Mouse (Mus musculus) stomach, embryonic 14.5 days (tissue): ENCODE measurements around the gene Map1b. TPM values are rescaled to one million over a fixed set of nuclear protein-coding genes. Genes with fewer than 3 reads are reported as not detected.

Experiments used
- ATAC-seq: fragments of 200-750 bp; cut with Nextera tagmentation; 2 replicates; pipeline ENCODE4 v1.8.0; 2017; ENCODE audit warnings: low read depth, moderate TSS enrichment; ENCODE audit not compliant: insufficient number of reproducible peaks, insufficient read depth, low FRiP score
- H3K27ac ChIP-seq: fragments of 300-500 bp; sonication (generic); 2 replicates; pipeline ENCODE4 v1.5.1; 2014; ENCODE audit warnings: mild to moderate bottlenecking, low read length, moderate library complexity, mixed read lengths
- H3K27me3 ChIP-seq: fragments of 300-500 bp; sonication (generic); 2 replicates; pipeline ENCODE4 v1.6.1; 2014; ENCODE audit warnings: low read length, control low read depth, mixed read lengths; ENCODE audit not compliant: control insufficient read depth, insufficient read depth
- H3K36me3 ChIP-seq: fragments of 300-500 bp; sonication (generic); 2 replicates; pipeline ENCODE4 v1.6.1; 2014; ENCODE audit warnings: mild to moderate bottlenecking, control low read depth, low read length, moderate library complexity, mixed read lengths; ENCODE audit not compliant: control insufficient read depth, insufficient read depth
- H3K4me1 ChIP-seq: fragments of 300-500 bp; sonication (generic); 2 replicates; pipeline ENCODE4 v1.6.1; 2014; ENCODE audit warnings: low read length, control low read depth, mixed read lengths; ENCODE audit not compliant: control insufficient read depth, insufficient read depth
- H3K4me2 ChIP-seq: fragments of 300-500 bp; sonication (generic); replicated peaks from 2 replicates; pipeline ENCODE4 v1.6.1; 2014; ENCODE audit warnings: low read depth, low read length, control low read depth
- H3K4me3 ChIP-seq: fragments of 300-500 bp; sonication (generic); 2 replicates; pipeline ENCODE4 v1.5.1; 2014; ENCODE audit warnings: low read depth, low read length, control low read depth
- H3K9ac ChIP-seq: fragments of 300-500 bp; sonication (generic); replicated peaks from 2 replicates; pipeline ENCODE4 v1.6.1; 2014; ENCODE audit warnings: low read depth, mild to moderate bottlenecking, control low read depth, low read length, moderate library complexity, mixed read lengths
- H3K9me3 ChIP-seq: fragments of 300-500 bp; sonication (generic); 2 replicates; pipeline ENCODE4 v1.6.1; 2016; ENCODE audit warnings: low read depth, low read length, control low read depth; ENCODE audit not compliant: control insufficient read depth
- WGBS: fragments of 180-500 bp; shearing (Covaris S2); extraction: QIAGEN DNeasy Blood & Tissue Kit; methylation state at CpG from one replicate; pipeline ENCODE4 v1.1.7; 2014; 5-methylcytosine and 5-hydroxymethylcytosine counted together
- polyA plus RNA-seq: library from polyadenylated mRNA; unstranded; fragments of >200 nt; fragmentation: Nextera tagmentation; extraction: Ambion mirVana; gene quantifications from 2 replicates; pipeline ENCODE4 v1.2.1, GENCODE M21; 2014

Gene Map1b
- polyA plus RNA-seq, 1 experiment from 2014 or later = 244 TPM

GRCm38 (mm10) chr13:99492619-99493303 is 23.6 kb downstream of the Map1b start:
- no peaks in the 10 kb centered on the region for H3K36me3 ChIP-seq
- H3K9me3 ChIP-seq = no peaks in the 10 kb centered on the region
- ATAC-seq = peak; percentile 33; the same call in 1 of the 2 replicates
- H3K27ac ChIP-seq = 0 out of 2 replicates have a peak overlapping the region, but pooled peaks have one; percentile 15
- 55% methylated on average over 7 of the region's 7 CpGs for WGBS
- H3K9ac ChIP-seq = no peak overlapping the region
- no peaks in the 10 kb centered on the region for H3K27me3 ChIP-seq
- no peak overlapping the region for H3K4me3 ChIP-seq
- peaks cover 7% of the 10 kb centered on the region; the same call in 1 of the 2 replicates for H3K4me1 ChIP-seq
- H3K4me2 ChIP-seq = no peak overlapping the region

DNA sequence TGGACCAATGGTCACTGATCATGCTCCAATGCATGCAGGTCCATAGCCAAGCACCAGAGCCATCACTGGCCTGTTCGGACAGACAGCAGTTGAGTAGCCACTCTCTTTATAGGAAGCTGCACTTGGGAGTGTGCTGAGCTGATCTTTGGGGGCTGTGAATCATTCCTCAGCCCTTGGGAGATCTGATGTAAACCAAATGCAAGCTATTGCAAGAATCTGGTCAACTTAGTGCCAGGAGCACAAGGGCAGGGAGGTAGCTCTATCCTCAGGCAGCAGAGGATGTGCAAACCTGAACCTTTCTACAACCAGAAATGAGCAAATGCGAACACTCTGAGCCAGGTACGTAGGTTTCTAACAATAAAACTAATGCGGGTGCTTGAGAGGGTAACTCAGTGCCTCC is 26.3 kb downstream of the Map1b start:
- Histone ChIP-seq H3K4me2 (no peak overlapping the region), H3K9ac (no peak overlapping the region), H3K4me3 (no peak overlapping the region), H3K36me3 (no peaks in the 10 kb centered on the region), H3K4me1 (peaks cover 13% of the 10 kb centered on the region), H3K9me3 (no peaks in the 10 kb centered on the region), H3K27ac (no peak overlapping the region), H3K27me3 (no peaks in the 10 kb centered on the region)
- ATAC-seq = no peak
- 98% methylated on average over 4 of the region's 4 CpGs for WGBS

DNA sequence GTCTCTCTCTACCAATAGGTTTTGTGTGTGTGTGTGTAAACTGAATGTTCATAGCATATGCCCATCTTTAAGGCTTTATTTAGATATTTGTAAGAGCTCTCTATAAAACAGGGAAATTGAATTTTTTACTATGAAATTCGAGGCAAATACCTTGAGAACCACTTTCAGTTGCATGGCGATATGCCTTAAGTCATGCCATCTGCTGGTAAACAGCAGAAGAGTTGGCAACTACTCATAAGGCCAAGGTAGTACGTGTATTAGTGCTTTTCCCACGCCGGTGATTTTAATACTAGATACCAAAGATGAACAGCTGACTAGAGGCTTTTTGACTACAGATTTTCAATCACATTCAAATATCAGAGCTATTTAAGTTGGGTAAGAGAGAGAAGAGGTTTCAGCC is 27.2 kb downstream of the Map1b start:
- 94% methylated on average over 5 of the region's 5 CpGs for WGBS
- Histone ChIP-seq H3K9ac (no peak overlapping the region), H3K36me3 (no peaks in the 10 kb centered on the region), H3K27me3 (no peaks in the 10 kb centered on the region), H3K4me3 (no peak overlapping the region), H3K9me3 (no peaks in the 10 kb centered on the region), H3K4me2 (no peak overlapping the region), H3K27ac (no peak overlapping the region), H3K4me1 (peaks cover 16% of the 10 kb centered on the region)
- ATAC-seq = no peak

- H3K27me3 ChIP-seq = no peaks in the 10 kb centered on the region
- H3K4me2 ChIP-seq = no peak overlapping the region
- 96% methylated on average over 9 of the region's 9 CpGs for WGBS
- no peak overlapping the region for H3K9ac ChIP-seq
- ATAC-seq = no peak
- no peaks in the 10 kb centered on the region for H3K36me3 ChIP-seq
- peaks cover 13% of the 10 kb centered on the region for H3K4me1 ChIP-seq
- 0 out of 2 replicates have a peak overlapping the region, but pooled peaks have one; percentile 15 for H3K27ac ChIP-seq
- no peaks in the 10 kb centered on the region for H3K9me3 ChIP-seq
- H3K4me3 ChIP-seq = no peak overlapping the region
Measured at GRCm38 (mm10) chr13:99485861-99486260, 30.5 kb downstream of the Map1b start.

- no peak overlapping the region for H3K4me2 ChIP-seq
- H3K27ac ChIP-seq = 0 out of 2 replicates have a peak overlapping the region, but pooled peaks have one; percentile 15
- 61% methylated on average over 7 of the region's 7 CpGs for WGBS
- no peaks in the 10 kb centered on the region for H3K9me3 ChIP-seq
- no peaks in the 10 kb centered on the region for H3K36me3 ChIP-seq
- H3K4me3 ChIP-seq = no peak overlapping the region
- H3K9ac ChIP-seq = no peak overlapping the region
- peak; percentile 14; the same call in 1 of the 2 replicates for ATAC-seq
- no peaks in the 10 kb centered on the region for H3K27me3 ChIP-seq
- peaks cover 13% of the 10 kb centered on the region for H3K4me1 ChIP-seq
Measured at GRCm38 (mm10) chr13:99485331-99485733, 31.0 kb downstream of the Map1b start.

GRCm38 (mm10) chr13:99484905-99485304 is 31.4 kb downstream of the Map1b start:
- Histone ChIP-seq H3K27me3 (no peaks in the 10 kb centered on the region), H3K9me3 (no peaks in the 10 kb centered on the region), H3K4me2 (no peak overlapping the region), H3K9ac (no peak overlapping the region), H3K36me3 (no peaks in the 10 kb centered on the region), H3K4me3 (no peak overlapping the region), H3K4me1 (peaks cover 13% of the 10 kb centered on the region), H3K27ac (no peak overlapping the region)
- peak; percentile 18; the same call in 1 of the 2 replicates for ATAC-seq
- 69% methylated on average over 10 of the region's 10 CpGs for WGBS

GRCm38 (mm10) chr13:99483433-99483832 is 32.9 kb downstream of the Map1b start:
- Histone ChIP-seq H3K4me3 (no peak overlapping the region), H3K27ac (peak overlapping the region; percentile 77), H3K9ac (no peak overlapping the region), H3K36me3 (no peaks in the 10 kb centered on the region), H3K4me1 (peaks cover 13% of the 10 kb centered on the region), H3K4me2 (no peak overlapping the region), H3K27me3 (no peaks in the 10 kb centered on the region), H3K9me3 (no peaks in the 10 kb centered on the region)
- no peak for ATAC-seq

GRCm38 (mm10) chr13:99475488-99475887 is 40.9 kb downstream of the Map1b start:
- peak; percentile 88 for ATAC-seq

More at GRCm38 (mm10) chr13:99475488-99475887, 40.9 kb downstream of the Map1b start:
- WGBS = 12% methylated on average over 6 of the region's 6 CpGs
- peaks cover 16% of the 10 kb centered on the region for H3K4me1 ChIP-seq
- no peak overlapping the region for H3K4me3 ChIP-seq
- H3K36me3 ChIP-seq = no peaks in the 10 kb centered on the region
- H3K27me3 ChIP-seq = no peaks in the 10 kb centered on the region
- no peak overlapping the region for H3K9ac ChIP-seq
- H3K27ac ChIP-seq = peak overlapping the region; percentile 66; the same call in 1 of the 2 replicates
- no peaks in the 10 kb centered on the region for H3K9me3 ChIP-seq
- H3K4me2 ChIP-seq = peak overlapping the region; percentile 1; the same call in 1 of the 2 replicates
